Mouse (Mus musculus): ENCODE results near the gene Pxdc1. TPM values are rescaled to one million over a fixed set of nuclear protein-coding genes. Genes with fewer than 3 reads are reported as not detected.

The Pxdc1 gene
- polyA plus RNA-seq, 1 experiment from 2014 or later = 5.1 TPM

Other genes with a start within 250 kb of the Pxdc1 start
- gene Fam50b, start 81.4 kb upstream of the Pxdc1 start, polyA plus RNA-seq (2014; fragmentation: Nextera tagmentation; extraction: Ambion mirVana) = not detected in 2 replicates
- gene Prpf4b, start 221.8 kb upstream of the Pxdc1 start, polyA plus RNA-seq (2014; fragmentation: Nextera tagmentation; extraction: Ambion mirVana) = 64.6 and 74.8 TPM in 2 replicates

Data from forebrain, embryonic 14.5 days (tissue).